Mouse (Mus musculus): ENCODE measurements around the gene 1700003E16Rik. TPM values are rescaled to one million over a fixed set of nuclear protein-coding genes. Genes with fewer than 3 reads are reported as not detected.

The 1700003E16Rik gene
- total RNA-seq, 2 experiments from 2014 or later, result 0.14 TPM; not detected in 1

- no peak for DNase-seq
Measured at GRCm38 (mm10) chr6:83161442-83161841, 5.2 kb downstream of the 1700003E16Rik start.

- peak; percentile 44 for DNase-seq
Measured at GRCm38 (mm10) chr6:83161921-83162641, 5.9 kb downstream of the 1700003E16Rik start.

DNA sequence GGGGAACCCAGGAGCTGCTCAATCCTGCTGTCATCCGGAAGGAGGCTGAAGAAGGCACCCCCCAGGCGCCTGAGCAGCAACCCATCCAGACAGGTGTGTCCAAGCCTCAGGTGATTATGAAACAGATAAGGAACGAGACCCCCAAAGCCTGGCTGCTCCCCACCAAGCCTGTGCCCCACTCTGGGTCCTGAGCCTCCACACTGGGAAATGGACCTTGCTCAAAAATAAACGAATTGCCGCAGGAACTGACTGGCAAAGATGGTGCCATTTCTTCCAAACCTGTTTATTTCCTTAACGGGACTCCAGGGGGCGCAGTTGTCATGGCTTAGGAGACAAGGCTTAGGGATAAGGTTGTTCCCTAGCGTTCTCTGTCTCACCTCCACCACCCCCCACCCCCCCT is 6.5 kb downstream of the 1700003E16Rik start:
- DNase-seq, result peak; percentile 64

DNA sequence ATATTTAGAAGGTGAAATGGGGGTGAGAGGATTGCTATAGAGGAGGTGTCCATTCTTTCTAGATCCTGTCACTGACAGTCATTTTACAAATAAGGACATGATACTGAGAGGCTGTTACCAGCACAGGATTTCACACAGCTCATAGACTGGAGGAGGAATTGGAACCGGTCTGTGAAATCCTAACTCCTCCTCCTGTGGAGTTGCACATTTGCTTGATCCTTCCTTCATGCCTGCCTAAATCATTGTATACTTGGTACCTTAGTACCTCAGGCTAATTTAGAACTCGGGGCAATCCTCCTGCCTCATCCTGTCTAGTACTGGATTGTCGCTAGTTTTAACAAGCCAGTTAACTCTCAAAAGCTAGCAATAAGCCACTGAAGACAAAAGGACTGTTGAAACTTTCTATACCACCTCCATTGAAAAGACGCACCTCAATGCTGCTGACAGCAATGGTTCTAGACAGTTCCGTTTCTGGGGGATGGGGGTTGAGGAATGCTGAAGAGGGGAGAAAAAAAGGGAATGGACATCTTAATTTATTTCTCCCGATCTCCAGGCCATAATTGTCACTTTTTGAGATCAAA is 8.9 kb downstream of the 1700003E16Rik start:
- DNase-seq, result no peak

- DNase-seq, result peak; percentile 97
Measured at GRCm38 (mm10) chr6:83165607-83166242, 9.5 kb downstream of the 1700003E16Rik start, which contains the start of gene Dctn1. Gene Dctn1 (plus strand): TSS chr6:83165920.

DNA sequence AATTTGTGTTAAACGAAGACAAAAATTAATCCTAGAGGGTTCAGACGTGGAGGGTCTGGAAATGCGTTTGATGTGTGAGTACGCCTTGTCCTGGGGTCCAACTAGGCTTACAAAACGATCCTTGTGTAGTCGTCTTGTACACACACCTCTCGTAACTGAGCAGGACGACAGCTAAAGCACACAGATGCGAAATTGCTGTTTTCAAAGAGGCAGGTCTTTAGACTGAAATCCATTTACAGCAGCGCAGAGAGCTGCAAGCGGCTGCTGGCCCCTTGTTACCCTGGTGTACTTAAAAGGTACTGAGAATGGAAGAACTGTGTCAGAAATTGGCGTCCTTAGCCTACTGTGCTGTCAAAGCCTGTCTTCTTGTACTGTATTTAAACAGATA is 10.0 kb downstream of the 1700003E16Rik start:
- DNase-seq, result no peak

- DNase-seq, result no peak
Measured at GRCm38 (mm10) chr6:83169872-83170271, 13.7 kb downstream of the 1700003E16Rik start.

DNA sequence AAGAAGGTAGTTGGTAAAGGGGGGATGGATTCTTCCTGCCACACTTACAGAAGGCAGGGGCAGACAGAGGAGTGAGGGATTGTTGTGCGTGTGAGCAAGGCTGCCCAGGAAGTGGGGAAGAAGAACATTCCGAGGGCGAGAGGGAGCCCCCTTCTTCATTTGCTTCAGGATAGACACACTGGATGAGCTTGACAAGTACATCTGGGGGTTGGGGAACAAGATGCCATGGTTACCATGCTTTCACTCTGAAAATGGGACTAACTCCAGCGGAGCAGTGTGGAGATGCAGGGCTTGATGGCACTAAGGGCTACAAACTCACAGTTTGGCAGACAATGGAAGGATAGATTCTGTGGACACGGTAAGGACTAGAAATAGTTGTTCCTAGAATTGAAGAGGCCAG is 14.9 kb downstream of the 1700003E16Rik start:
- no peak for DNase-seq

DNA sequence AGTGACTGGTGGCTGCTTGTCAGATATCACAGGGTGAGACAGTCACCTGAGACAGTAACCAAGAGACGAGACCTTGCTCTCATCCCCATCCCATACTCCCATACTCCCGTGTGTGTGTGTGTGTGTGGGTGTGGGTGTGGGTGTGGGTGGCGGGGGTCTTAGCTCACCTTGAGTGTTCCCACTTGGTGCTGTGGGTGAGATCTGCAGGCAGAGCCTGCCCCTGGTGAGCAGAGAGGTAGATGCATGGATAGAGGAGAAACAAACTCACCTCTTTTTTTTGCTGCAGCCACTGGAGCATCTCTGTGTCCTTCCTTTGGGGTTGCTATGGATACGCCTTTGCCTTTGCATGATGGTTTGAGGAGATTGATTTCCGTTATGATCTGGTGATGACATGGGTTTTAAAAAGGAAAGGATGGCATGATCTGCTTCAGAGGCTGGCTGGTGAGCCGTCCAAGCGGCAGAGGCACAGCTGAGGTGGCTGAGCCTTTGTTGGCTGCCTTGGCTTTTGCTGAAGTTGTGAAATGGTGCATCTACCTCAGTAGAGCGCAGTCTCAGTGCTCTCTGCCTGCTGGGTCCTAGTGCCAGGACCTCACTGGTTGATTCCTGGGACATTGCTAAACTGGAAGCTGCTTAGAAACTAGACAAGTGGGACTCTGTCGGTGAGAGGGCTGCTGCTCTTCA is 16.2 kb downstream of the 1700003E16Rik start:
- DNase-seq, result no peak

DNA sequence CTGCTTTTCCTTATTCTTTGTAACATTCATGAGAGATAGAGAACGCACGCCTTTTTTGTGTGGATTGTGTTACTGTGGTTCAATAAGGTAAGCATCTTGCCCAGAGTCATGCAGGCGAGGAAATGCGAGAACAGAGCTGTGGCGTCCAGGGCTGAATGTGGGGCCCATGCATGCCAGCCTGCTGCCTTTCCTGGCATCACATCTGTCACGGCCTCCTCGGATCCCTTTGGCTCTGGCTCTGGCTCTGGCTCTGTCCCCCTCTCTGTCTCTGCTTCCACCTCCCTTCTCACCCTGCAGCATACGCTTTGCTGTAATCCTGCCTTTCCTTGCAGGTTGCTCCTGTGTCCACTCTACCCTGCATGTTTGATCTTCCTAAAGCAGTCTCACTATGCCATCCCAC is 19.8 kb downstream of the 1700003E16Rik start:
- no peak for DNase-seq

DNA sequence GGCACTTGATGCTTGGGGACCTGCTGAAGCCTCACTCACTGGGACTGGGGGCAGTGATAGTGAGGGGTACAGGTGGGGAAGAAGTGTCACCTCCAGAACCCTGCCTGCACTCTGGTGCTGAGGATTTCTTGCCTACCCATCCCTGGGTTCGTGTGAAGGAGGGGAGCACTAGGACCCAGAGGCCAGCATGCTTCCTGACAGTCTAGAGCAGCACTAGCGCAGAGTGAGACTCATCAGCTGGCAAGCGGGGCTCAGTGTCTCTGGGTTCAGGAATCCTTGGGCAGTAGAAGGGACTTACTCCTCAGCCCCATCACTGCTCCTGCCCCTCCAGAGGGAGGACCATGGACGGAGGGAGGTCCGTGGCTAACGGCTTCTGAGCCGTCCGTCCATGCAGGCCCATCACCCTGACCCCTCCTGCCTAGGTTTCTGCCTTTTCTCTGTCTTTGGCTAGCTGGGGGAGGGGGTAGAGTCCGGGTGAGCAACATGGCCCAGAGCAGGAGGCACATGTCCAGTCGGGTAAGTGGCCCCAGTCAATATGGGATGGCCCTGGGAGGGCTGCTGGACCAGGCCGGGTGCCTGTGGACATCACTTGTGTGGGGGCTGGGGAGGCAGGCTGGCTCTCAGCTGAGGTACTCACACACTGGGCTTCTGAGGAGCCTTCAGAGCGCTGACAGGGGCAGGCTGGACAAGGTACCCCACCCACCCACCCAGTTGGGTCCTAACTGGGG is 23.4 kb downstream of the 1700003E16Rik start:
- DNase-seq, result peak; percentile 34

- DNase-seq, result no peak
Measured at GRCm38 (mm10) chr6:83180605-83181004, 24.4 kb downstream of the 1700003E16Rik start.

DNA sequence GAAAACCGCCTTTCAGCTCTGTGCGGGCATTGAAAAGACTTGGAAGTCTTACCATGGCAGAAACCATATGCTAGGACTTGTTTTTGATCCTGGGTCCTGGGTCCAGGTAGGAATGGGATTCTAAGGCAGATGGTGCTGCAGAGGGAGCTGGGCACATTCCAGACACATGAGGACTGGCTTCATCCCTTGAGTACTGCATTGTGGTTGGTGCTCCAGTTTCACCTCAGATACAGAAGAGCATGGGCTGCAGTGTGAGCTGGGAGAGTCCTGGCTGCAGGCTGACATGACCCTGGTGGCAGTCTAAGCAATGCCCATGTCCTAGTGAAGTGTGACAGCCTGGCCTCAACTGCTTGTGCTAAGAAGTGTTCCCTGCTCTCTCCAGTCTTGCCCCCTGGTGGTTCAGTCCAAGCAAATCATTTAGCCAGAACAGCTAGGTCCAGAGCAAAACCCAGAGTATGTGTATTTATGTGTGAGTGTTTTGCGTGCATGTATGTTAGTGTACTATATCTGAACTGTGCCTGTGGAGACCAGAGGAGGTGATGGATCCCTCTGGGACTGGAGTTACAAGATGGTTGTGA is 28.7 kb downstream of the 1700003E16Rik start:
- peak; percentile 32 for DNase-seq

GRCm38 (mm10) chr6:83185895-83186861 is 30.0 kb downstream of the 1700003E16Rik start:
- DNase-seq, result peak; percentile 53

DNA sequence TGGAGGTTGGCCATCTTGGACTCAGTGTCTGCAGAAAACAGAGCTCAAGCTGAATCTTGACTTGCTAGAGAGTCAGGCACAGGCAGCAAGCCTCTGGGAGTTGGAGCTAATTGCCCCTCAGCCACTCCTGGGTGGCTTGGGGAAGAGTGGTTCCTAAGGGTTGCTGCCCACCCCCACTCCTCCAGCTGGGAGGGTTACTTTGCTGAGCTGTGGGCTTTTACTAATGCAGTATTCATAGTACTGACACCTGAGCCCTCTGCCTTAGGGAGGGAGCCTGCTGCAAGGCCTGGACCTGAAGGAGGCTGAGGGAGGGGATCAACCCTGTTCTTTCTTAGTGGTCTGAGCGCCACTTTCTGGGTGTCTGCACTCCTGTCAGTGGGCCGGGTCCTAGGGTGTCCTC is 30.7 kb downstream of the 1700003E16Rik start:
- DNase-seq, result no peak

- no peak for DNase-seq
Measured at GRCm38 (mm10) chr6:83193571-83193970, 37.4 kb downstream of the 1700003E16Rik start.

- DNase-seq, result peak; percentile 72
Measured at GRCm38 (mm10) chr6:83197345-83198004, 41.3 kb downstream of the 1700003E16Rik start.

GRCm38 (mm10) chr6:83203320-83203719 is 47.1 kb downstream of the 1700003E16Rik start:
- no peak for DNase-seq

DNA sequence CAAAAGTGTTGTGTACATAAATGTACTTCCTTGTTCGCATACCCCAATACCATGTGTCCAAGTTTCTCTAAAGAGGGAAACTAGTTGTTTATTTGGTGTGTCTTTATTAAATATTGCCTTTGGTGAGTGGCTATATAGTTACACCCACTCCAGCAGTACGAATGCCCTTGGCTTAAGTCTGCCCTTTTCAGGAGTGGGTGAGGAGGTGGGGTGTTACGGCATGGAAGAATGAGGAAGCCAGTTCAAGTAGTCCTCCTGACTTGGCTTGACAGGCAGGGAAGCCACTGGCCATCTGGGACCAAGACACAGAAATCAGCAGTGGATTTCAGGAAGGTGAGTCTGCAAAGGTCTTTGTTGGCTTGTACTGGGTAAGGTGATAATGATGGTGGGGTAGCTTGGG is 49.6 kb downstream of the 1700003E16Rik start:
- no peak for DNase-seq

DNA sequence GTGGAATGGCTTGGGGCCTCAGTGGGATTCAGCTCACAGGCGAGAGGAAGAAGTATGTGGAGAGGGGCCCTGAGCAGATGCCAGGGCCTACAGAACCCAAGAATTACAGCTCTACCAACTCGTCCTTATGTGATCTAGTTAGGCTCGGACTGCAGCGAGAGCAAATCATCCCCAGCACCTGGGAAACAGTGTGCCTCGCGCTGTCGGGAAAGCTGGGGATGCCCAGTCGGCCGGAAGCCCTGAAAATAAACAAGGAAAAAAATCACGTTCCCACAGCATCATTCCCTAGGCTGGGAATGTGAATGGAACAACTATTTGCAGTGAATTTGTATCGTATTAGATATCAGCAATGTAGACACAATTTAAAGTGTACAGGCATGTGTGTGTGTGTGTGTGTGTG is 50.1 kb downstream of the 1700003E16Rik start:
- no peak for DNase-seq

Data from heart, postnatal 4 days (tissue).